Mouse (Mus musculus) activated CD4-positive, CD25-positive, alpha-beta regulatory T cell, adult 4 months (primary cell): ENCODE data around the gene Zfp385b. TPM values are rescaled to one million over a fixed set of nuclear protein-coding genes. Genes with fewer than 3 reads are reported as not detected.
"Not testable (repeated sequence)": the region's sequence is repeated elsewhere in the genome, so short reads cannot be mapped to it uniquely, and the experiment has no call there.

Source experiments
- ATAC-seq: one replicate; pipeline ENCODE4 v1.8.0; 2017
- polyA plus RNA-seq, 2 experiments: library from polyadenylated mRNA; unstranded; fragments of 100-300 nt; shearing (Covaris generic); gene quantifications; one replicate each; pipeline ENCODE4 v1.2.1; 2017

Zfp385b gene
- polyA plus RNA-seq, 2 experiments from 2014 or later, result 0.41 TPM; not detected in 1

GRCm38 (mm10) chr2:77454341-77454937 lies 365.0 kb downstream of the Zfp385b start:
- no peak for ATAC-seq

GRCm38 (mm10) chr2:77453786-77454185 lies 365.7 kb downstream of the Zfp385b start:
- ATAC-seq, result no peak

- ATAC-seq, result not testable (repeated sequence)
These were observed 369.4 kb downstream of the Zfp385b start for GRCm38 (mm10) chr2:77450017-77450416.

- ATAC-seq, result no peak
These were observed 370.4 kb downstream of the Zfp385b start for GRCm38 (mm10) chr2:77448951-77449480.

GRCm38 (mm10) chr2:77444282-77444681 lies 375.2 kb downstream of the Zfp385b start:
- no peak for ATAC-seq

- ATAC-seq, result no peak
These were observed 378.8 kb downstream of the Zfp385b start for GRCm38 (mm10) chr2:77440591-77440990.

- ATAC-seq, result no peak
These were observed 383.1 kb downstream of the Zfp385b start for GRCm38 (mm10) chr2:77436241-77436759.

GRCm38 (mm10) chr2:77419476-77419875 lies 400.0 kb downstream of the Zfp385b start:
- ATAC-seq, result no peak

- ATAC-seq, result no peak
These were observed 401.4 kb downstream of the Zfp385b start for GRCm38 (mm10) chr2:77418078-77418477.

- no peak for ATAC-seq
These were observed 407.3 kb downstream of the Zfp385b start for GRCm38 (mm10) chr2:77412171-77412570.

- ATAC-seq, result no peak
These were observed 407.8 kb downstream of the Zfp385b start for GRCm38 (mm10) chr2:77411612-77412011.

GRCm38 (mm10) chr2:77409521-77410135 lies 409.8 kb downstream of the Zfp385b start:
- ATAC-seq, result no peak

- ATAC-seq, result no peak
These were observed 410.5 kb downstream of the Zfp385b start for GRCm38 (mm10) chr2:77408972-77409371.

- ATAC-seq, result no peak
These were observed 417.1 kb downstream of the Zfp385b start for GRCm38 (mm10) chr2:77402329-77402728.

- ATAC-seq, result no peak
These were observed 417.8 kb downstream of the Zfp385b start for GRCm38 (mm10) chr2:77401438-77402235.

- no peak for ATAC-seq
These were observed 425.6 kb downstream of the Zfp385b start for GRCm38 (mm10) chr2:77393881-77394280.

- ATAC-seq, result no peak
These were observed 431.3 kb downstream of the Zfp385b start for GRCm38 (mm10) chr2:77388186-77388585.

- no peak for ATAC-seq
These were observed 432.9 kb downstream of the Zfp385b start for GRCm38 (mm10) chr2:77386515-77386914.

- no peak for ATAC-seq
These were observed 436.7 kb downstream of the Zfp385b start for GRCm38 (mm10) chr2:77382766-77383165.

- ATAC-seq, result no peak
These were observed 439.5 kb downstream of the Zfp385b start for GRCm38 (mm10) chr2:77379907-77380306.

GRCm38 (mm10) chr2:77379332-77379731 lies 440.1 kb downstream of the Zfp385b start:
- ATAC-seq, result no peak

GRCm38 (mm10) chr2:77376823-77377222 lies 442.6 kb downstream of the Zfp385b start:
- no peak for ATAC-seq

- ATAC-seq, result no peak
These were observed 444.3 kb downstream of the Zfp385b start for GRCm38 (mm10) chr2:77375155-77375554.
